Mouse (Mus musculus): ENCODE data around the gene Cav3.

Gene Cav3

DNA sequence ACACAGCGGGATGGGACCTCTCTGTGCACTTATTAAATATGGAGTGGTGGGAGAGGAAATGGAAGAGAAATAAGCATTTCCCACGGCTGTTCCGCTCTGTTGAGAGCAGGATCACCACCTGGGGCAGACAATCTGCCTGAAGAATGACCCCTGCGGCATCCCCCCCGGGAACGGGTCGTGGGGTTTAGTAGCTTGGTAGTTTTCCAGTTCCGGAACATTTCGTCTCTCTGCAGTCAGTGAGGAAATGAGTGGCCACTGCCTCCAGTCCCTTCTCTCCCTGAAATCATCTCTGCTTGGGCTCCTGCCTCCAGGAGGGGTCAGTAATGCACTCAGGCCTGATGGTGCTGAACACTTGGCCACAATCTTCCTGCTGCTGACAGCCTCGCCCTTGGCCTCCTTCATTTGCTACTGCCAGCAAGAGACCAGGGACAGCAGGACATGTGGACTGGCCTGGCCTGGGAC is 35.3 kb downstream of the Cav3 start:
- DNase-seq (ENCODE audit: low read depth in 1 of 2, low spot score in 2 of 2): no peak

DNA sequence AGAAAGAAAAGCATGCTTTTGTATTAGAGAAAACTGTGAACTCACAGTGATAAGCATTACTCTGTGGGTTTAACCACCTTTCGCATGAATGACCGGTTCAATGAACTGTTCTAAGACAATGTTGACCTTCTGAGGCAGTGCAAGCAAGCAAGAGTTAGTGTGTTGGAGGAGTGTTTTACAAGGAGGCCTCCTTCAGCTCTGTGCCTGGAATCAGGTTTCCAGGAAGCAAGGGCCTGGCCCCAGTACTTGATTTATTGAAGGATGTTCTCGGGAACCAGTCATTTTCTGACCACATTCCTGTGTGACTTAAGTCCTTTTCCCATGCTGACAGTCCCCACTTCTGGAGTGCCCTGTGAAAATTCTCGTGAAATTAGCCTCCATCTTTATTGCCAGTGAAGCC is 35.9 kb downstream of the Cav3 start:
- no peak for DNase-seq (ENCODE audit: low read depth in 1 of 2, low spot score in 2 of 2)

DNA sequence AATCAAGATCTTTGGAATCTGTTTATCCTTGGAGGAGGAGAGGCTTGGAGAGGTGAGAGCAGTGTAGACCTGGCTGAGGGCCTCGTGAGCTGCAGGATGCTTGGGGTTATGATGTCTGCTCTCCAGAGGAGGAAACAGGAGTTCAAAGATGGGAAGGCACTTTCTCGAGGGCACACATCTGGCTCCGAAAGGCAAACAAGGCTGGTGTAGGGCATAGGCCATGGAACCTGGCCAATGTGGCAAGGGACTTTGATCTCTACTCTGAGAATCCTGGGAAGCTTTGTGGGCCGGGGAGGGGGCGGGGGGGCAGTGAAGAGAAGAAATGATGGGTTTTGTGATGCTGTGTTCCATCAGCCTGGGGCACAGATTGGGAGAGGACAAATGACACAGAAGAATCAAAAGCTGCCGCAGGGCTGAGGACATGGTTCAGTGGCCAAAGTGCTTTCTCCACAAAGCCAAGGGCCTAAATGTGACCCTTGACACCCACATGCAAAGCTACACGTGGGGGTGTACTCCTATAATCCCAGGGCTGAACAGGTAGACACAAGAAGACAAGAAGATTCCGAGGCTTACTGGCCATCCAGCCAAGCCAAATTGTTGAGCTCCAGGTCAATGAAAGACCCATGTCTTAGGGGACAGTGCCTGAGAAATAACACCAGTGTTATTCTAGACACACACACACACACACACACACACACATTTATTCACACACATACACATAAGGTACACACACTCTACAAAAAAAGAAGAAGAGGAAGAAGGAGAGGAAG is 37.2 kb downstream of the Cav3 start:
- no peak for DNase-seq (ENCODE audit: low read depth in 1 of 2, low spot score in 2 of 2)

DNA sequence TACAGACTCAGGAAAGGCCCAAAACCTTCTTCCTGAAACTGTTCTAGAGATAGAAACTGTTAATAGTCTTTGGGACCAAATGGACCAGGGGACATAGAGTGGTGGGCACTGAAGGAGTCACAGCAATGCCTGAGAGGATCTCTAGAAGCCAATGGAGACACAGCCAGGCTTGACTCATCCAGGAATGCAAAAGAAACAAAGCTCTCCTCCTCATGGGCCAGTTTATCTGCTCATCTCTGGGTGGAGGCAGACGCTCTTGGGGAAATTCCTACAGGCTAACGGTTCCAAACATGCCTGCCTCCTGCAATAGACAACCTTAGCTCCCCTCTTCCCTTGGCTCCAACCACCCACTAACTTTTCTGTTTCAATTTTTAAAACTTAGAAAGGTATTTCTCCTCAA is 38.2 kb downstream of the Cav3 start:
- no peak for DNase-seq (ENCODE audit: low read depth in 1 of 2, low spot score in 2 of 2)

DNA sequence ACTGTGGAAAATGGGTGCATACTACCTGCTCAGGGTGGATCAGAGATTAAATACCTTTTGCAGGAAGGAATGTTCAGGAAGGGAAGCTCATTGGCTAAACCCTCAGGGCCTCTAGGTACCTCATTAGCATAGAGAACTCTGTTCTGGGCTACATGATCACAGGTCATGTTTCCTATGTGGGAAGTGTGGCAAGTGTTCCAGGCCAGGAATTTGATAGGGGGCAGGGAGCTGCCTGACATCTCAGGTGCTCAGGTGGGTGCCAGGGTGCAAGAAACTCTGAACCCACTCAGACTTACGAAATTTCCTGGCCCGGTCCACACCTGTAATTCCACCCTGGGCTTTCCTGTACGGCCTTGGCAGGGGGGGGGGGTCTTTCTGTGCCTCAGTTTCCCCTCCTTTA is 39.4 kb downstream of the Cav3 start:
- no peak for DNase-seq (ENCODE audit: low read depth in 1 of 2, low spot score in 2 of 2)

DNA sequence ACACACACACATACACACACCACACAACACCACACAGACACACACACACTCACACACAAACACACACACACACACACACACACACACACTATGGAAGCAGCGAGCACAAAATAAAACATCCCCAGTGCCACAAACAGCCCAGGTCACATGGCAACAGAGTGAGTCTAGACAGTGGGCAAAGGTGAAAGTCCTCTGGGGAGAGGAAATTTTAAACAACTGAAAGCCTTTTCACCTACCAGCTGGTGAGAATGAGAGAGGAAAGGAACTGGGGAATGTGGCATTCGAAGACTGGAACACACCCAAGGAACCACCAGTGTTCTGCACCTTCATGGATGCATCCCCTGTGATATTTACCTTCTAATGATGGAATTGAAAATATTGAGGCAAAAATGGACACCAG is 40.2 kb downstream of the Cav3 start:
- no peak for DNase-seq (ENCODE audit: low read depth in 1 of 2, low spot score in 2 of 2)

DNA sequence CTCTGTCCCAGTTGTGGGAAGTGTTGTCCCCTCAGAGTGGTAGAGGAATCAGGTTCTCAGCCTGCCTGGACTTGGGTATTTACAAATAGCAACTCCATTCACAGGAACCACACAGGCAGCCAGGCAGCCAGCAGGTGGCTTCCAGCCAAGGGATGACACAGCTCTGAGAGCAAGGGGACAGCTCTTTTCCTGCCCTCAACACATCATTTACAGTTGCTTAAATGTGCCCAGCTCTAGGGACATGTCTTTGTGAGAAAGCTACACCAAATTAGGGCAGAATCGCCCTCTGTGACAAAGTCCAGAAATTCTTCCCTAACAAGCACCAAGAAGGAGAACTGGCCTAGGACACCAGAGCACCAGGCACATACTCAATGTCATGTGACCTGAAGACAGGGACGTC is 41.9 kb downstream of the Cav3 start:
- DNase-seq (ENCODE audit: low read depth in 1 of 2, low spot score in 2 of 2): no peak

DNA sequence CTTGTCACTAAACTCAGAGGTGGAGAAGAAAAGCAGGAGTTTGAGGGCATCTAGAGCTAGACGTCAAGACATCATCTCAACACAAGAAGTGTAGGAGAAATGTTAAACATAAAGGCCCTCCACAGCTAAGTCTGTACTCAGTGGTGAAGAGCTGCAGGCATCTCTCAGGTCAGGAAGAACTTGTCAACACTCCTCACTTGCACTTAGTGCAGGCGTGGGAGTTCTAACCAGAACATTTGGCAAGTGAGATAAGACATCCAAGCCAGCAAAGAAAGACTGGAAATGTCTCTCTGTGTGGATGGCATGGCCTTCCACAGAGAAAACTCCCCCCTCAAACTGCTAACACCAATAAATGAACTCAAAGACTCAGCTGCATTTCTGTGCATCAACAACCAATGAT is 48.3 kb downstream of the Cav3 start:
- no peak for DNase-seq (ENCODE audit: low read depth in 1 of 2, low spot score in 2 of 2)

DNA sequence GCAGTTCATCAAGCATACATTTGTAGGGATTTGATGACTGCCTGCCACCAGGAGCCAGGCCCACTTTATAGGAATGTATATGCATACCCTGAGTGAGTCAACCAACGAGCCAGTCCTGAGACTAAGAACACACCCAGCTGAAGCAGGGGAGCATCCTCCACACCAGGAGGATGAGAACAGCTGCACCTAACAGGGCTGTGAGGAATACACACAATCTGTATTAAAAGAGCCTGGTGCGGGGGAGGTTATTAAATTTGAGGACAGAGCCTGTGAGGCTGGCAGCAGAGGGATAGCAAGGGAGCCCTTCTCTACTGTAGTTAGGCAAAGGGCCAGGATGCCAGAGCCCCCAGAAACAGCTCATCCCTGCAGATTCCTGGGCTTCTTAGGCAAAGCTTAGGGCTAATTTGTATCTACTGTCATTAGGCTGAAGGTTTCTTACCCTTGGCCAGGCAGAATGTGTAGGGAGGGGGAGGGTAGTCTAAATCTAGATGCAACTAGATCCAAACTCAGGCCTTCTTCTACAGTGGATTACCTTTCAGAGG is 50.4 kb downstream of the Cav3 start:
- no peak for DNase-seq (ENCODE audit: low read depth in 1 of 2, low spot score in 2 of 2)

DNA sequence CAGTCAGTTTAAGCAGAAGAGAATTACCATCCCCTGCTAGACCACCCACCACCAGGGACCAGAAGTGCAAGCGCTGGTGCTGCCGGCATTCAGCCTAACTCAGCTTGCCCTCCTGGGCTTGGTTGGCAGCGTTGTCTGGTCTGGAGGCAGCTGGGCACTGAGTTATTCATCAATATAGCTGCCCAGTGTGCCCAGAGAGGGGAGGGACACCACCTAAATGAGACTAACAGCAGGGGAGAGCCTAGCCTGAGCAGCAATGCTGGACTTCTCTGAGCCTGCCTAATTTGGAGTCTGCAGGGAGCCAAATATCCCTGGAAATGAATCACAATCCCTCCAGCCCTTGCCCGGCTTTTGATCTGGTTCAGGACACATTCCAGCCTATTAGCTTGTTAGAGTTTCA is 51.0 kb downstream of the Cav3 start:
- no peak for DNase-seq (ENCODE audit: low read depth in 1 of 2, low spot score in 2 of 2)

DNA sequence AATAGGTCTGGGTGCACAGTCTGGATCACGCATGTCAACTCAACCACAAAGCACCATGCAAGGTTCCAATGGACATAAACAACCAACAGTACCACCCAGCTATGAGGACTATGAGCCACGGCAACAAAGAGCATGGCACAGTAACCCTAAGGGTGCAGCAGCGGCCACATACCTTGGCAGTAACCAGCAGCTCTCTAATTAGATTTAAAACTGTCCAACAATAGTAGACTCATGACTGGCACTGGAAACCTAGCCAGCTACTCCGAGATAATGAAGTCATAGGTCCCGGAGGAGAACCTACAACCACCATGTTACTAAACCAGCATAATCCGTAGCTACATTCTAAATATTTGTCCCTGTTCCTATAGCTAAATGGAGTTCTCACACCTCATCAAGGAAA is 55.3 kb downstream of the Cav3 start:
- no peak for DNase-seq (ENCODE audit: low read depth in 1 of 2, low spot score in 2 of 2)

DNA sequence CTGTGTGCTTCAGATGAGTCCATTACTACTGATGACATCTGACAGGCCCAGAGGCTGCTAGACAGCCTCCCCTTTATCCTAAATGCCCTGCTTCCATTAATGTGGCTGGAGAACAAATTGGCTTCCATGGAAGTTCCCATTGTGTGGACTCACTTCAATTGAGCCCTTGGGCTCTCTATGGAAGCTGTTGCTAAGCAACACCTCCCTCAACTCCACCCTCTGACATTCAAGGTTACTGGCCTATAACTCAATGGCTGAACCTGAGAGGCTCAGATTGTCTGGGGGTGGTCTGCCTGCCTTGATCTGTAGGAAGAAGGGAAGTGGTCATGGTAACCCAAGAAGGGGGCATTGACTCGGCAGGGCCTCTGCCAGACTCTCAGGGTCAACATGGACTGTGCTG is 57.2 kb downstream of the Cav3 start:
- DNase-seq (ENCODE audit: low read depth in 1 of 2, low spot score in 2 of 2): no peak

DNA sequence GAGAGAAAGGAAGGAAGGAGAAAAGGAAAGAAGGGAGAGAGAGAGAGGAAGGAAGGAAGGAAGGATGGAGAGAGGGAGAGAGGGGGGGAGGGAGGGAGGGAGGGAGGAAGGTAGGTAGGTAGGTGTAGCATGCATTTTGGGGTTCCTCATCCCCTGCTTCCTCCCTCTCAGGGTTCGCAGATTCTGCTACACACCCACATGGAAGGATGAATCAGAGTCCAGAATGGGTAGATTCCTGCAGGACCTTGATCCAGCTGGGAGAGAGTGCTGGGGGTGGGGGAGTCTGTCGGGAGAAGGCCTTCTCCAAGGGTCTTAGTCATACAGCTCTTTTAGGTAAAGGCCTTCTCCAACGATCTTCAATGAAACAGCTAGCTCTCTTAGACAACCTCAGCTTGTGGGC is 58.3 kb downstream of the Cav3 start:
- DNase-seq (ENCODE audit: low read depth in 1 of 2, low spot score in 2 of 2): no peak

DNA sequence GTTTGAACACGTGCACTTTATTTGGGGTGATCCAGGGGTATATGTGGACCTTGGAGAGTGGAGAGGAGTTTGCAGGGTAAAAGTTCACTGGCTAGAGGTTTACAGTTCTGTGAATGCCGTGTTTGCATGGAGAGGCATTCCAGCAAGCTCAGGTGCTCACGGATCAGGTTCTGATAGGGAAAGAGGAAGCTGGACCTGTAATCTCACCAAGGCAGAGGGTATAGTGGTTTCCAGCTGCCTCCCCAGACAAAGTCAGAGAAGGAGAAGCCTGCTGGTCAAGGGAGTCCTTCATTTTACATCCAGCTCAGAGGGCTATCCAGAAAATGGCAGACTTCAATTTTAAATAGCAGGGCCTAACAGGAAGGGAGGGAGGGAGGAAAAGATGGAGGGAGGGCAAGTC is 58.7 kb downstream of the Cav3 start:
- no peak for DNase-seq (ENCODE audit: low read depth in 1 of 2, low spot score in 2 of 2)
